Mouse (Mus musculus) ES-Bruce4 (cell line): Measurements from ENCODE around the gene Pax7. TPM values are rescaled to one million over a fixed set of nuclear protein-coding genes. Genes with fewer than 3 reads are reported as not detected.

Experiments used
- H3K27ac ChIP-seq: 2 replicates; pipeline ENCODE4 v1.5.1; 2012; ENCODE audit warnings: low read length, inconsistent platforms; ENCODE audit not compliant: insufficient read depth
- H3K27me3 ChIP-seq: 2 replicates; pipeline ENCODE4 v1.6.1; 2012; ENCODE audit warnings: mild to moderate bottlenecking, low read length, inconsistent platforms; ENCODE audit not compliant: control insufficient read depth, poor library complexity, insufficient read depth, severe bottlenecking
- H3K36me3 ChIP-seq: 2 replicates; pipeline ENCODE4 v1.6.1; 2012; ENCODE audit warnings: inconsistent platforms, mild to moderate bottlenecking, low read length, moderate library complexity; ENCODE audit not compliant: control insufficient read depth, poor library complexity, insufficient read depth, severe bottlenecking
- H3K4me1 ChIP-seq: one replicate; pipeline ENCODE4 v1.8.1; 2011; ENCODE audit warnings: low read length; ENCODE audit not compliant: control insufficient read depth, insufficient read depth
- H3K4me3 ChIP-seq: 2 replicates; pipeline ENCODE4 v1.5.1; 2011; ENCODE audit warnings: low read depth, mild to moderate bottlenecking, low read length
- H3K9ac ChIP-seq: 2 replicates; pipeline ENCODE4 v1.6.1; 2012; ENCODE audit warnings: low read depth, mild to moderate bottlenecking, inconsistent platforms; ENCODE audit not compliant: poor library complexity, severe bottlenecking
- H3K9me3 ChIP-seq: replicated peaks from 2 replicates; pipeline ENCODE4 v1.6.1; 2012; ENCODE audit warnings: mild to moderate bottlenecking, low read length, inconsistent platforms; ENCODE audit not compliant: control insufficient read depth, poor library complexity, insufficient read depth, severe bottlenecking
- CTCF ChIP-seq: IDR thresholded peaks from one replicate; pipeline ENCODE4 v1.8.1; 2011; ENCODE audit warnings: low read depth, low read length
- EP300 ChIP-seq: IDR thresholded peaks from 2 replicates; pipeline ENCODE4 v1.6.1; 2011; ENCODE audit warnings: low read depth, low read length; ENCODE audit not compliant: insufficient read depth
- POLR2A ChIP-seq: IDR thresholded peaks from one replicate; pipeline ENCODE4 v1.8.1; 2011; ENCODE audit warnings: low read length; ENCODE audit not compliant: insufficient read depth
- polyA plus RNA-seq: library from polyadenylated mRNA; stranded (reverse); fragments of >200 nt; gene quantifications from 2 replicates; pipeline ENCODE4 v1.2.4, GENCODE M21; 2011; ENCODE audit warnings: low read depth; ENCODE audit not compliant: missing spikeins, insufficient read depth, insufficient read length

Gene Pax7
- polyA plus RNA-seq, 1 experiment = not detected

- peaks cover 69% of the 10 kb centered on the region for H3K27me3 ChIP-seq
- no peaks in the 10 kb centered on the region for H3K4me1 ChIP-seq
- no peak overlapping the region for H3K4me3 ChIP-seq
- H3K9me3 ChIP-seq = no peaks in the 10 kb centered on the region
- TF ChIP-seq EP300 = no peak
- no peak for TF ChIP-seq CTCF
- TF ChIP-seq POLR2A = no peak
- H3K9ac ChIP-seq = no peak overlapping the region
- no peak overlapping the region for H3K27ac ChIP-seq
- no peaks in the 10 kb centered on the region for H3K36me3 ChIP-seq
Observed at GRCm38 (mm10) chr4:139828871-139829590, 4.3 kb downstream of the Pax7 start.

GRCm38 (mm10) chr4:139828283-139828678, 5.0 kb downstream of the Pax7 start:
- H3K9me3 ChIP-seq = no peaks in the 10 kb centered on the region
- no peak overlapping the region for H3K4me3 ChIP-seq
- no peaks in the 10 kb centered on the region for H3K36me3 ChIP-seq
- no peaks in the 10 kb centered on the region for H3K4me1 ChIP-seq
- no peak overlapping the region for H3K9ac ChIP-seq
- peaks cover 72% of the 10 kb centered on the region for H3K27me3 ChIP-seq
- no peak for TF ChIP-seq POLR2A
- TF ChIP-seq CTCF = no peak
- TF ChIP-seq EP300 = no peak
- H3K27ac ChIP-seq = no peak overlapping the region

GRCm38 (mm10) chr4:139827501-139828282, 5.6 kb downstream of the Pax7 start:
- H3K27ac ChIP-seq = no peak overlapping the region
- H3K36me3 ChIP-seq = no peaks in the 10 kb centered on the region
- H3K9ac ChIP-seq = no peak overlapping the region
- TF ChIP-seq POLR2A (no peak), CTCF (no peak), EP300 (no peak)
- no peak overlapping the region for H3K4me3 ChIP-seq
- no peaks in the 10 kb centered on the region for H3K4me1 ChIP-seq
- H3K27me3 ChIP-seq = peaks cover 73% of the 10 kb centered on the region
- no peaks in the 10 kb centered on the region for H3K9me3 ChIP-seq

- H3K27ac ChIP-seq = no peak overlapping the region
- H3K4me1 ChIP-seq = no peaks in the 10 kb centered on the region
- H3K4me3 ChIP-seq = no peak overlapping the region
- H3K9me3 ChIP-seq = no peaks in the 10 kb centered on the region
- TF ChIP-seq EP300 (no peak), POLR2A (no peak), CTCF (no peak)
- no peak overlapping the region for H3K9ac ChIP-seq
- H3K27me3 ChIP-seq = peaks cover 72% of the 10 kb centered on the region
- H3K36me3 ChIP-seq = no peaks in the 10 kb centered on the region
Observed at GRCm38 (mm10) chr4:139826231-139826630, 7.1 kb downstream of the Pax7 start.

DNA sequence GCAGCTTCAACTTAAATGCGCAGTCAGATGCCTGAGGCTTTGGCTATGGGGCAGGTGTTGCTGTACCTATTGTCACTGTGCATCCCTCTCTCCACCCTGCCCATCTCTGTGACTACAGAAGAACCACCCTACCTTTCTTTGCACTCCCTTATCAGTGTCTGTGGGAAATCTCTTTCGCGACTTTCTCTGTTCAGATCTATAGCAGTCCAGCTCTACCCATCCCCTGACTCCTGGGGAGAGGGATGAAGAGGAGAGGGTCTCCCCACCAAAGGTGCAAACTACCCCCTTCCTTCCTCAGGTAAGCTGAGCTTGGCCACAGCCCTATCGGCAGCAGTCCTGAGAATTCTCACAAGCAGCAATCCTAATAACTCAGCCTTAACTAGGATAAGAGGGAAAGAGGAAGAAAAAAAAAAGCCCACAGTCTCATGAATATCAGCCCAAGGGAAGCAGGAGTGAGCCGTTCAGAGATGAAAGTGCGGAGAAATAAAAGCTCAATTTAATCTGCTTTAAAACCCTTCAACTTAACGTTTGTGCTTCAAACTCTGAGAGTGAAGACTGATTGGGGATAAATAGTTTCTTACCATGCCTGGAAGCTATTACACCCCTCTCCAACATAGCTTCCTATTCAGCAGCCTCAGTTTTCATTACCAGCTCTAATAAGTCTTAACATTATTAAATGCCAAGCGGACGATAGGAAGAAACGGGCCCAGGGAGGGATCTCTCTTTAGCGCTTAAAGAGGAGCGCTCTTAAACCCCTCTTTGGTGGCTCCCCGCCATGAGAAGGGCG, 7.8 kb downstream of the Pax7 start:
- peaks cover 71% of the 10 kb centered on the region for H3K27me3 ChIP-seq
- H3K4me3 ChIP-seq = no peak overlapping the region
- no peaks in the 10 kb centered on the region for H3K9me3 ChIP-seq
- TF ChIP-seq EP300 (no peak), CTCF (no peak), POLR2A (no peak)
- H3K9ac ChIP-seq = no peak overlapping the region
- no peaks in the 10 kb centered on the region for H3K36me3 ChIP-seq
- H3K27ac ChIP-seq = no peak overlapping the region
- no peaks in the 10 kb centered on the region for H3K4me1 ChIP-seq
